Mouse (Mus musculus) hindbrain, embryonic 14.5 days (tissue): Measurements from ENCODE around the gene Hoxa3. TPM values are rescaled to one million over a fixed set of nuclear protein-coding genes. Genes with fewer than 3 reads are reported as not detected.

ENCODE experiments used
- ATAC-seq: fragments of 200-750 bp; cut with Nextera tagmentation; 2 replicates; pipeline ENCODE4 v1.8.0; 2017; ENCODE audit warnings: moderate number of reproducible peaks, mild to moderate bottlenecking, moderate TSS enrichment, moderate library complexity; ENCODE audit not compliant: low FRiP score
- DNase-seq: peaks from one replicate; pipeline ENCODE4 v3.0.0-alpha.2; 2015; ENCODE audit warnings: low spot score
- H3K27ac ChIP-seq: fragments of 300-500 bp; sonication (generic); 2 replicates; pipeline ENCODE4 v1.5.1; 2014; ENCODE audit warnings: mild to moderate bottlenecking, moderate library complexity
- H3K27me3 ChIP-seq: fragments of 300-500 bp; sonication (generic); 2 replicates; pipeline ENCODE4 v1.6.1; 2014; ENCODE audit warnings: mild to moderate bottlenecking, low read length, mixed read lengths; ENCODE audit not compliant: control insufficient read depth, insufficient read depth
- H3K36me3 ChIP-seq: fragments of 300-500 bp; sonication (generic); replicated peaks from 2 replicates; pipeline ENCODE4 v1.6.1; 2014; ENCODE audit not compliant: control insufficient read depth, insufficient read depth
- H3K4me1 ChIP-seq: fragments of 300-500 bp; sonication (generic); replicated peaks from 2 replicates; pipeline ENCODE4 v1.6.1; 2014; ENCODE audit warnings: antibody characterized with exemption, low read length, mixed read lengths; ENCODE audit not compliant: control insufficient read depth, insufficient read depth
- H3K4me2 ChIP-seq: fragments of 300-500 bp; sonication (generic); replicated peaks from 2 replicates; pipeline ENCODE4 v1.6.1; 2014; ENCODE audit warnings: mild to moderate bottlenecking, moderate library complexity
- H3K4me3 ChIP-seq: fragments of 300-500 bp; sonication (generic); replicated peaks from 2 replicates; pipeline ENCODE4 v1.5.1; 2014; ENCODE audit warnings: mild to moderate bottlenecking, low read length
- H3K9ac ChIP-seq: fragments of 300-500 bp; sonication (generic); 2 replicates; pipeline ENCODE4 v1.6.1; 2014
- H3K9me3 ChIP-seq: fragments of 300-500 bp; sonication (generic); 2 replicates; pipeline ENCODE4 v1.6.1; 2016; ENCODE audit warnings: low read length; ENCODE audit not compliant: control insufficient read depth
- WGBS: fragments of 180-500 bp; shearing (Covaris S2); extraction: QIAGEN DNeasy Blood & Tissue Kit; methylation state at CpG from one replicate; pipeline ENCODE4 v1.1.7; 2014; 5-methylcytosine and 5-hydroxymethylcytosine counted together
- polyA plus RNA-seq: library from polyadenylated mRNA; unstranded; fragments of >200 nt; fragmentation: Nextera tagmentation; extraction: Ambion mirVana; gene quantifications from 2 replicates; pipeline ENCODE4 v1.2.1, GENCODE M21; 2014

Gene Hoxa3
- polyA plus RNA-seq, 1 experiment from 2014 or later: 24.9 TPM

GRCm38 (mm10) chr6:52246916-52247315 is 33.8 kb upstream of the Hoxa3 start:
- Histone ChIP-seq H3K27me3 (peaks cover 100% of the 10 kb centered on the region), H3K27ac (no peak overlapping the region), H3K4me1 (no peaks in the 10 kb centered on the region), H3K9ac (no peak overlapping the region), H3K4me2 (no peak overlapping the region), H3K36me3 (no peaks in the 10 kb centered on the region), H3K4me3 (no peak overlapping the region), H3K9me3 (no peaks in the 10 kb centered on the region)
- no peak for ATAC-seq
- no peak for DNase-seq
- WGBS: 7% methylated on average over 3 of the region's 3 CpGs

DNA sequence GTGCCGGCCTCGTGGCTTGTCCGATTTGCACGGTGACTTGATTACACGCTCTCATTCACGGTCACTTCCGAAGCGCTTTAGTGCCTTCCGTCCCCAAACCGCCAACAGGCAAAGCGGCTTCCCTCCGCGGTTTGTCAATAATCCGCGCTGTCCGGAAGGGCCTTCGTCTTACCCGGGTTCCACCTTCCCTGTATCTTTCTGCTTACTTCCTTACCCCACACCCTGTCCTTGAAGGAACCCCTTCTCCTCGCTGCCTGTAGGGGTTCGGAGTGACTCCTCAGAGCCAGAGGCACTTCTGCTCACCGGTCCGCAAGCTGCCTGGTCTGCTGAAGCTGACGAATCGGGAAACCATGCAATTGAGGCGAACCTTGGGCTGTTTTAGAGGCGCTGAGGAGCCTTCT is 33.3 kb upstream of the Hoxa3 start:
- no peak overlapping the region for H3K4me2 ChIP-seq
- no peak overlapping the region for H3K4me3 ChIP-seq
- ATAC-seq: no peak
- no peak overlapping the region for H3K27ac ChIP-seq
- H3K4me1 ChIP-seq: no peaks in the 10 kb centered on the region
- H3K27me3 ChIP-seq: peaks cover 100% of the 10 kb centered on the region
- under 1% methylated on average over 26 of the region's 26 CpGs for WGBS
- H3K9ac ChIP-seq: no peak overlapping the region
- DNase-seq: no peak
- no peaks in the 10 kb centered on the region for H3K9me3 ChIP-seq
- no peaks in the 10 kb centered on the region for H3K36me3 ChIP-seq

GRCm38 (mm10) chr6:52245757-52246142 is 32.6 kb upstream of the Hoxa3 start, which contains the start of gene Hoxa11:
Gene Hoxa11 (minus strand): TSS chr6:52245810.
- H3K9me3 ChIP-seq: no peaks in the 10 kb centered on the region
- H3K4me3 ChIP-seq: no peak within 1 kb of the TSS
- H3K4me1 ChIP-seq: no peaks in the 10 kb centered on the region
- WGBS: under 1% methylated on average over 20 of the region's 20 CpGs
- H3K36me3 ChIP-seq: no peaks in the 10 kb centered on the region
- no peak for DNase-seq
- peaks cover 100% of the 10 kb centered on the region for H3K27me3 ChIP-seq
- no peak within 1 kb of the TSS for H3K27ac ChIP-seq
- H3K9ac ChIP-seq: no peak within 1 kb of the TSS
- no peak within 1 kb of the TSS for H3K4me2 ChIP-seq
- ATAC-seq: no peak

DNA sequence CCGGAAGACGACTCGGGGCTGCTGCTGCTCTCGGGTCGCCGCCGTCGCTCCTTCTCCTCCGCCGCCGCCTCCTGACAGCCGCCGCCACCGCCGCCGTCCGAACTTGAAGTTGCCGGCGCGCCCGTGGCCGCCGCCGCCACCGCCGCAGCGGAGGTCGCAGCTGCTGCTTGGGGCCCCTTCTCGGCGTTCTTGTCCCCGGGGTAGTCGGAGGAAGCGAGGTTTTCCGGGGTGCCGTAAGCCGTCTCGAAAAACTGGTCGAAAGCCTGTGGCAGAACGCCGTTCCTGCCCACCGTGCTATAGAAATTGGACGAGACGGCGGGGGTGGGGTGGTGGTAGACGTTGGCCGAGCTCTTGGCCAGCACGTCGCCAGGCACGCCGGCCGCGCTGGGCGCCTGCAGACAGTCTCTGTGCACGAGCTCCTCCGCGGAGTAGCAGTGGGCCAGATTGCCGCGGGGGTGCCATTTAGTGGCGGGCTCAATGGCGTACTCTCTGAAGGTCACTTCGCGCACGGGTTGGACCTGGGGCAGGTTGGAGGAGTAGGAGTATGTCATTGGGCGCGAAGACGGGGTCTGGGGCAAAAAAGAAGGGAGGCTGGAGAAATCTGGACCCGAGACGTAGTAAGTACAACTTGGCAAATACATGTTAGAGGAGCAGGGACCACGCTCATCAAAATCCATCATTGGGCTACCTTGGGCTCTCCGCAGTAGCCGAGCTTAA is 32.1 kb upstream of the Hoxa3 start:
- ATAC-seq: no peak
- Histone ChIP-seq H3K4me3 (no peak overlapping the region), H3K9me3 (no peaks in the 10 kb centered on the region), H3K9ac (no peak overlapping the region), H3K4me2 (no peak overlapping the region), H3K27ac (no peak overlapping the region), H3K36me3 (no peaks in the 10 kb centered on the region), H3K4me1 (no peaks in the 10 kb centered on the region), H3K27me3 (peaks cover 100% of the 10 kb centered on the region)
- no peak for DNase-seq
- under 1% methylated on average over 69 of the region's 71 CpGs for WGBS

DNA sequence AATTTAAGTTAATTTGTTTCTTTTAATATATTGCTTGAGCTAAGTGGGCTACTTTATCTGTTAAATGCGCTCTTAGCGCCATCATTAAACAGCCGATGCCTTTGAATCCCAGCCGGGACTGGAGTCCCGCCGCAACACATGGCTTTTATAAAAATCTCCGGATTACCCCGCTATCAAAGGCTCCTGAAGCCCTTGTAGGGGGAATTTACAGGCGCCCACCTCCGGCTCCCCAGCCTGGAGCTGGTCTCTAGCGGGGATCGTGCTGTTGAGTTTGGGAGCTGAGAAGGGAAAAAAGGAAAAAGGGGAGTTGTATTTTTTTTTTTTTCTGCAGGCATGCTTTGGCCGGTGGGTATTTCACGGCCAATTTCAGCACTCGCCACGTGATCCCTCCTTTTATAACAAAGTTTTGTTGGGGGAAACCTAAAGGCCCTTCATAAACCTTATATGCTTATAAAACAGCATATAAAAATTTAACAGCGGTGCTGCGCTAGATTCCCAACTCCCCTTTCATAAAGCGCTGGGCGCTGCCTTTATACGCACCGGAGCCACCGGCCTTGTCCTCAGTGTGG is 31.4 kb upstream of the Hoxa3 start:
- no peak for DNase-seq
- peaks cover 100% of the 10 kb centered on the region for H3K27me3 ChIP-seq
- H3K4me2 ChIP-seq: no peak overlapping the region
- H3K9ac ChIP-seq: no peak overlapping the region
- ATAC-seq: no peak
- no peak overlapping the region for H3K27ac ChIP-seq
- H3K9me3 ChIP-seq: no peaks in the 10 kb centered on the region
- no peak overlapping the region for H3K4me3 ChIP-seq
- 2% methylated on average over 23 of the region's 23 CpGs for WGBS
- H3K4me1 ChIP-seq: no peaks in the 10 kb centered on the region
- H3K36me3 ChIP-seq: no peaks in the 10 kb centered on the region

DNA sequence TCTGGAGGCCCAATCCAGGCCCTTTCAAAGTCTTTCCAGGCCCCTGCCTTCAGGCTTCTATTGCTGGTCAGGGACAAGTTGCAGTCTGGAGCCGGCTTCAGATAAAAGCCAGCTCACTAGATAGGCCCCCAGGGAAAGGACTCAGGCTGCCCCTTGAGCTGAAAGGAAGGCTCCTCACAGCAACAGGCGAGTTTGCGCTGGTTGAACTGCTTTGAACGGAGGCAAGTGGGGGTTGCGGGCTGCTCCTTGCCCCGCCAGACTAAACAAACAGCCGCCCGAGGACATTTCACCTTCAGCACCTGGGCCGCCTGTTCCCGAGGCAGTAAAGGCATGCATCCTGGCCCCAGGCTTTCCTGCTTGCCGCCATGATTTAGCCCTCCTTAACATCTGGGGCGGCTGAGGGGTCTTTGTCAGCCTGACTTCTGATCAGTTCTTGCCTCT is 30.6 kb upstream of the Hoxa3 start:
- Histone ChIP-seq H3K36me3 (no peaks in the 10 kb centered on the region), H3K27ac (no peak overlapping the region), H3K27me3 (peaks cover 100% of the 10 kb centered on the region), H3K9me3 (no peaks in the 10 kb centered on the region), H3K4me2 (no peak overlapping the region), H3K4me1 (no peaks in the 10 kb centered on the region), H3K4me3 (no peak overlapping the region), H3K9ac (no peak overlapping the region)
- DNase-seq (no peak), ATAC-seq (no peak)
- 2% methylated on average over 12 of the region's 12 CpGs for WGBS

- Histone ChIP-seq H3K9ac (no peak overlapping the region), H3K27ac (no peak overlapping the region), H3K36me3 (no peaks in the 10 kb centered on the region), H3K4me3 (no peak overlapping the region), H3K27me3 (peaks cover 100% of the 10 kb centered on the region), H3K4me2 (no peak overlapping the region), H3K9me3 (no peaks in the 10 kb centered on the region), H3K4me1 (no peaks in the 10 kb centered on the region)
- DNase-seq: no peak
- 0% methylated on average over 4 of the region's 4 CpGs for whole genome bisulfite sequencing
- ATAC-seq: no peak
These were observed 29.7 kb upstream of the Hoxa3 start for GRCm38 (mm10) chr6:52242801-52243332.

- Histone ChIP-seq H3K27me3 (peaks cover 100% of the 10 kb centered on the region), H3K27ac (no peak overlapping the region), H3K4me2 (no peak overlapping the region), H3K4me1 (no peaks in the 10 kb centered on the region), H3K9ac (no peak overlapping the region), H3K9me3 (no peaks in the 10 kb centered on the region), H3K4me3 (no peak overlapping the region), H3K36me3 (no peaks in the 10 kb centered on the region)
- ATAC-seq (no peak), DNase-seq (no peak)
- 5% methylated on average over 9 of the region's 9 CpGs for WGBS
These were observed 28.0 kb upstream of the Hoxa3 start for GRCm38 (mm10) chr6:52241001-52241621.

- 1% methylated on average over 35 of the region's 35 CpGs for WGBS
- Histone ChIP-seq H3K9ac (no peak within 1 kb of the TSS), H3K4me1 (no peaks in the 10 kb centered on the region), H3K27me3 (peaks cover 100% of the 10 kb centered on the region), H3K4me2 (no peak within 1 kb of the TSS), H3K27ac (no peak within 1 kb of the TSS), H3K9me3 (no peaks in the 10 kb centered on the region), H3K4me3 (no peak within 1 kb of the TSS), H3K36me3 (no peaks in the 10 kb centered on the region)
- peak; percentile 70 for DNase-seq
- no peak for ATAC-seq
These were observed 27.4 kb upstream of the Hoxa3 start, which contains the start of gene Hoxa10 for GRCm38 (mm10) chr6:52240389-52241000. Gene Hoxa10 (minus strand): TSS chr6:52240854.
